Mouse (Mus musculus) hindbrain, embryonic 11.5 days (tissue): ENCODE measurements around the gene Ptpn7. TPM values are rescaled to one million over a fixed set of nuclear protein-coding genes. Genes with fewer than 3 reads are reported as not detected.

ENCODE experiments used
- ATAC-seq: fragments of 200-750 bp; cut with Nextera tagmentation; 2 replicates; pipeline ENCODE4 v1.8.0; 2017; ENCODE audit warnings: mild to moderate bottlenecking, moderate TSS enrichment, moderate library complexity; ENCODE audit not compliant: low FRiP score
- DNase-seq: peaks from one replicate; pipeline ENCODE4 v3.0.0-alpha.2; 2015; ENCODE audit warnings: low spot score
- H3K27ac ChIP-seq: fragments of 300-500 bp; sonication (generic); 2 replicates; pipeline ENCODE4 v1.5.1; 2014; ENCODE audit warnings: mild to moderate bottlenecking, low read depth, low read length
- H3K27me3 ChIP-seq: fragments of 300-500 bp; sonication (generic); 2 replicates; pipeline ENCODE4 v1.6.1; 2014; ENCODE audit warnings: mild to moderate bottlenecking, low read length, moderate library complexity, mixed read lengths; ENCODE audit not compliant: control insufficient read depth, insufficient read depth
- H3K36me3 ChIP-seq: fragments of 300-500 bp; sonication (generic); 2 replicates; pipeline ENCODE4 v1.6.1; 2014; ENCODE audit warnings: mild to moderate bottlenecking, low read length, moderate library complexity, mixed read lengths; ENCODE audit not compliant: control insufficient read depth, insufficient read depth
- H3K4me1 ChIP-seq: fragments of 300-500 bp; sonication (generic); replicated peaks from 2 replicates; pipeline ENCODE4 v1.6.1; 2014; ENCODE audit warnings: low read length, mixed read lengths; ENCODE audit not compliant: control insufficient read depth, insufficient read depth
- H3K4me2 ChIP-seq: fragments of 300-500 bp; sonication (generic); replicated peaks from 2 replicates; pipeline ENCODE4 v1.6.1; 2014; ENCODE audit warnings: mild to moderate bottlenecking, low read depth, low read length
- H3K4me3 ChIP-seq: fragments of 300-500 bp; sonication (generic); 2 replicates; pipeline ENCODE4 v1.5.1; 2014; ENCODE audit warnings: low read depth, low read length
- H3K9ac ChIP-seq: fragments of 300-500 bp; sonication (generic); 2 replicates; pipeline ENCODE4 v1.6.1; 2014; ENCODE audit warnings: low read depth, low read length
- H3K9me3 ChIP-seq: fragments of 300-500 bp; sonication (generic); 2 replicates; pipeline ENCODE4 v1.6.1; 2016; ENCODE audit warnings: low read length; ENCODE audit not compliant: control insufficient read depth
- WGBS: fragments of 180-500 bp; shearing (Covaris S2); extraction: QIAGEN DNeasy Blood & Tissue Kit; methylation state at CpG from one replicate; pipeline ENCODE4 v1.1.7; 2014; 5-methylcytosine and 5-hydroxymethylcytosine counted together
- polyA plus RNA-seq: library from polyadenylated mRNA; unstranded; fragments of >200 nt; fragmentation: Nextera tagmentation; extraction: Ambion mirVana; gene quantifications from 2 replicates; pipeline ENCODE4 v1.2.1, GENCODE M21; 2014

Ptpn7 gene
- polyA plus RNA-seq, 1 experiment from 2014 or later, result 2.1 TPM

GRCm38 (mm10) chr1:135112661-135113060, 19.8 kb upstream of the Ptpn7 start:
- no peak for ATAC-seq
- 12% methylated on average over 8 of the region's 8 CpGs for WGBS
- H3K27ac ChIP-seq, result no peak overlapping the region

GRCm38 (mm10) chr1:135124573-135125363, 7.7 kb upstream of the Ptpn7 start:
- no peak overlapping the region for H3K27ac ChIP-seq
- 91% methylated on average over 8 of the region's 8 CpGs for WGBS

More at GRCm38 (mm10) chr1:135112661-135113060, 19.8 kb upstream of the Ptpn7 start:
- Histone ChIP-seq H3K27me3 (no peaks in the 10 kb centered on the region), H3K9me3 (no peaks in the 10 kb centered on the region), H3K4me3 (no peak overlapping the region), H3K36me3 (no peaks in the 10 kb centered on the region), H3K4me1 (no peaks in the 10 kb centered on the region), H3K4me2 (no peak overlapping the region), H3K9ac (no peak overlapping the region)
- DNase-seq, result peak; percentile 75

GRCm38 (mm10) chr1:135125990-135126389, 6.5 kb upstream of the Ptpn7 start:
- 74% methylated on average over 8 of the region's 8 CpGs for WGBS
- Histone ChIP-seq H3K4me1 (peaks cover 2% of the 10 kb centered on the region; the same call in 1 of the 2 replicates), H3K4me3 (no peak overlapping the region), H3K9me3 (no peaks in the 10 kb centered on the region), H3K36me3 (no peaks in the 10 kb centered on the region), H3K27ac (no peak overlapping the region), H3K4me2 (no peak overlapping the region), H3K9ac (no peak overlapping the region), H3K27me3 (peaks cover 2% of the 10 kb centered on the region; the same call in 1 of the 2 replicates)
- DNase-seq, result no peak
- no peak for ATAC-seq

More at GRCm38 (mm10) chr1:135124573-135125363, 7.7 kb upstream of the Ptpn7 start:
- DNase-seq, result no peak
- Histone ChIP-seq H3K9me3 (no peaks in the 10 kb centered on the region), H3K36me3 (no peaks in the 10 kb centered on the region), H3K27me3 (peaks cover 2% of the 10 kb centered on the region; the same call in 1 of the 2 replicates), H3K4me3 (no peak overlapping the region), H3K9ac (no peak overlapping the region), H3K4me2 (no peak overlapping the region), H3K4me1 (peaks cover 2% of the 10 kb centered on the region; the same call in 1 of the 2 replicates)
- ATAC-seq, result no peak

- Histone ChIP-seq H3K27me3 (peaks cover 2% of the 10 kb centered on the region; the same call in 1 of the 2 replicates), H3K9me3 (no peaks in the 10 kb centered on the region), H3K27ac (no peak overlapping the region), H3K9ac (no peak overlapping the region), H3K4me2 (no peak overlapping the region), H3K4me1 (peaks cover 2% of the 10 kb centered on the region; the same call in 1 of the 2 replicates), H3K36me3 (no peaks in the 10 kb centered on the region), H3K4me3 (no peak overlapping the region)
- DNase-seq, result no peak
- no peak for ATAC-seq
- 58% methylated on average over 4 of the region's 4 CpGs for WGBS
Measured at GRCm38 (mm10) chr1:135126443-135127027, 6.0 kb upstream of the Ptpn7 start.

GRCm38 (mm10) chr1:135128011-135128441, 4.5 kb upstream of the Ptpn7 start:
- no peak for ATAC-seq
- H3K27me3 ChIP-seq, result peaks cover 2% of the 10 kb centered on the region; the same call in 1 of the 2 replicates
- H3K4me3 ChIP-seq, result no peak overlapping the region
- no peak overlapping the region for H3K4me2 ChIP-seq
- no peak overlapping the region for H3K9ac ChIP-seq
- peaks cover 2% of the 10 kb centered on the region; the same call in 1 of the 2 replicates for H3K4me1 ChIP-seq
- H3K27ac ChIP-seq, result no peak overlapping the region
- DNase-seq, result no peak
- no peaks in the 10 kb centered on the region for H3K36me3 ChIP-seq
- 65% methylated on average over 6 of the region's 6 CpGs for WGBS
- H3K9me3 ChIP-seq, result no peaks in the 10 kb centered on the region

GRCm38 (mm10) chr1:135128986-135129385, 3.5 kb upstream of the Ptpn7 start:
- Histone ChIP-seq H3K9me3 (no peaks in the 10 kb centered on the region), H3K4me1 (peaks cover 2% of the 10 kb centered on the region; the same call in 1 of the 2 replicates), H3K27me3 (peaks cover 2% of the 10 kb centered on the region; the same call in 1 of the 2 replicates), H3K4me3 (no peak overlapping the region), H3K4me2 (no peak overlapping the region), H3K36me3 (no peaks in the 10 kb centered on the region), H3K27ac (no peak overlapping the region), H3K9ac (no peak overlapping the region)
- no peak for ATAC-seq
- 29% methylated on average over 9 of the region's 9 CpGs for WGBS
- DNase-seq, result no peak

GRCm38 (mm10) chr1:135129543-135130183, 2.8 kb upstream of the Ptpn7 start:
- H3K4me3 ChIP-seq, result no peak overlapping the region
- DNase-seq, result no peak
- no peak overlapping the region for H3K4me2 ChIP-seq
- H3K9me3 ChIP-seq, result no peaks in the 10 kb centered on the region
- no peak overlapping the region for H3K9ac ChIP-seq
- peaks cover 2% of the 10 kb centered on the region; the same call in 1 of the 2 replicates for H3K27me3 ChIP-seq
- no peaks in the 10 kb centered on the region for H3K36me3 ChIP-seq
- H3K4me1 ChIP-seq, result peaks cover 2% of the 10 kb centered on the region; the same call in 1 of the 2 replicates
- 59% methylated on average over 9 of the region's 9 CpGs for WGBS
- H3K27ac ChIP-seq, result no peak overlapping the region
- ATAC-seq, result no peak

- no peaks in the 10 kb centered on the region for H3K36me3 ChIP-seq
- H3K9ac ChIP-seq, result no peak overlapping the region
- no peak overlapping the region for H3K27ac ChIP-seq
- peaks cover 2% of the 10 kb centered on the region; the same call in 1 of the 2 replicates for H3K27me3 ChIP-seq
- no peak overlapping the region for H3K4me3 ChIP-seq
- no peaks in the 10 kb centered on the region for H3K9me3 ChIP-seq
- 69% methylated on average over 2 of the region's 2 CpGs for WGBS
- no peak overlapping the region for H3K4me2 ChIP-seq
- ATAC-seq (no peak), DNase-seq (no peak)
- peaks cover 2% of the 10 kb centered on the region; the same call in 1 of the 2 replicates for H3K4me1 ChIP-seq
Measured at GRCm38 (mm10) chr1:135130376-135131018, 2.0 kb upstream of the Ptpn7 start.
